Mouse (Mus musculus) hindbrain, embryonic 14.5 days (tissue): ENCODE measurements at regions not wholly inside any gene's neighbourhood (a gene's known extent, or its start where the extent isn't known, plus 50 kb on each side); places are given as distances from the start of the nearest gene placed in this dataset.

Experiments used
- ATAC-seq: fragments of 200-750 bp; cut with Nextera tagmentation; 2 replicates; pipeline ENCODE4 v1.8.0; 2017; ENCODE audit warnings: moderate number of reproducible peaks, mild to moderate bottlenecking, moderate TSS enrichment, moderate library complexity; ENCODE audit not compliant: low FRiP score
- DNase-seq: peaks from one replicate; pipeline ENCODE4 v3.0.0-alpha.2; 2015; ENCODE audit warnings: low spot score
- H3K27ac ChIP-seq: fragments of 300-500 bp; sonication (generic); 2 replicates; pipeline ENCODE4 v1.5.1; 2014; ENCODE audit warnings: mild to moderate bottlenecking, moderate library complexity
- H3K27me3 ChIP-seq: fragments of 300-500 bp; sonication (generic); 2 replicates; pipeline ENCODE4 v1.6.1; 2014; ENCODE audit warnings: mild to moderate bottlenecking, low read length, mixed read lengths; ENCODE audit not compliant: control insufficient read depth, insufficient read depth
- H3K36me3 ChIP-seq: fragments of 300-500 bp; sonication (generic); replicated peaks from 2 replicates; pipeline ENCODE4 v1.6.1; 2014; ENCODE audit not compliant: control insufficient read depth, insufficient read depth
- H3K4me1 ChIP-seq: fragments of 300-500 bp; sonication (generic); replicated peaks from 2 replicates; pipeline ENCODE4 v1.6.1; 2014; ENCODE audit warnings: antibody characterized with exemption, low read length, mixed read lengths; ENCODE audit not compliant: control insufficient read depth, insufficient read depth
- H3K4me2 ChIP-seq: fragments of 300-500 bp; sonication (generic); replicated peaks from 2 replicates; pipeline ENCODE4 v1.6.1; 2014; ENCODE audit warnings: mild to moderate bottlenecking, moderate library complexity
- H3K4me3 ChIP-seq: fragments of 300-500 bp; sonication (generic); replicated peaks from 2 replicates; pipeline ENCODE4 v1.5.1; 2014; ENCODE audit warnings: mild to moderate bottlenecking, low read length
- H3K9ac ChIP-seq: fragments of 300-500 bp; sonication (generic); 2 replicates; pipeline ENCODE4 v1.6.1; 2014
- H3K9me3 ChIP-seq: fragments of 300-500 bp; sonication (generic); 2 replicates; pipeline ENCODE4 v1.6.1; 2016; ENCODE audit warnings: low read length; ENCODE audit not compliant: control insufficient read depth
- WGBS: fragments of 180-500 bp; shearing (Covaris S2); extraction: QIAGEN DNeasy Blood & Tissue Kit; methylation state at CpG from one replicate; pipeline ENCODE4 v1.1.7; 2014; 5-methylcytosine and 5-hydroxymethylcytosine counted together

DNA sequence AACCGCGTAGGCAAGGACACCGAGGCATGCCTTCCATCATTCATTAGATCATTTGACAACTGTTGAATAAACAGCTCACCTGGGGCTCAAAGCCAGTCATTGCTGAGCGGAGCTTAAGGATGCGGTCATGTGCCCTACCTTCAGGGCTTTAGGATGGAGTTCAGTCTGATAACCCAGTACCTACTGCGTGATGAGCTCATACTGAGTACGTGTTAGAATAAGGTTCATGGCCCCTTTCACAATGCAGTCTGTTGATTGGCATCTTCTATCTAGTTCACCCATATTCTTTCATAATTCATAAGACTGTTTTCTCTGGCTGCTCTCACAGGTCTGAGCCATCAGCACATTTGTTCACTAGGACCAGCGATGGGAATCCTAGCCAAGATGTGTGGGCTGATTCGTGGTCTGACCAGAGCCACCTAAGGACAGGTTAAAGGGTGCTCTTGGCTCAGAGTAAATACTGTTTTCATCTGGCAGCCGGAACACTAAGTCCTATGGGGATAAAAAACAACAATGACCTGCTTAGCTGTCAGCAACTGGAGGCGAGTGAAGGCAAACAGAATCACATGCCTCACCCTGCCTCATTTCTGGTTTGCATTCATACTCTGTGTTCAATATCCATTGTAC lies 71.4 kb upstream of the Elovl5 start:
- Histone ChIP-seq H3K27me3 (no peaks in the 10 kb centered on the region), H3K4me2 (no peak overlapping the region), H3K4me3 (no peak overlapping the region), H3K36me3 (no peaks in the 10 kb centered on the region), H3K9me3 (no peaks in the 10 kb centered on the region), H3K4me1 (no peaks in the 10 kb centered on the region), H3K9ac (no peak overlapping the region), H3K27ac (no peak overlapping the region)
- ATAC-seq (no peak), DNase-seq (no peak)
- WGBS = 89% methylated on average over 11 of the region's 11 CpGs

DNA sequence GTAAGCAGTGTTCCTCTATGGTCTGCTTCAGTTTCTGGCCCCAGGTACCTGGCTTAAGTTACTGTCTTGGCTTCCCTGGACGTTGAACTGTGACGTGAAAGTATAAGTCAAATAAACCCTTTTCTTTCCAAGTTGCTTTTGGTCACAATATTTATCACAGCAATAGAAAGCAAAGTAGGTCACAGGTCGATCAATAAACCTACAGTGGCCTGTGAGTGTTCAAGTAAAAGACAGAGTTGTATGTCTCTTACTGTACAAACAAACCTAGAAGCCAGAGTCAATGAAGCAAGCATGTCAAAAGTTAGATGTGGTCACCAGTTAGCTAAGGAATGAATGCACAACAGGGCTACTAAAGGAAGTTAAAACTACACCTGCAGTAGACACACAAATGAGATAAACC lies 68.6 kb upstream of the Elovl5 start:
- DNase-seq = no peak
- Histone ChIP-seq H3K9me3 (no peaks in the 10 kb centered on the region), H3K36me3 (no peaks in the 10 kb centered on the region), H3K4me2 (no peak overlapping the region), H3K9ac (no peak overlapping the region), H3K4me3 (no peak overlapping the region), H3K27me3 (no peaks in the 10 kb centered on the region), H3K4me1 (no peaks in the 10 kb centered on the region), H3K27ac (no peak overlapping the region)
- ATAC-seq = no peak
- 88% methylated on average over 3 of the region's 3 CpGs for WGBS

DNA sequence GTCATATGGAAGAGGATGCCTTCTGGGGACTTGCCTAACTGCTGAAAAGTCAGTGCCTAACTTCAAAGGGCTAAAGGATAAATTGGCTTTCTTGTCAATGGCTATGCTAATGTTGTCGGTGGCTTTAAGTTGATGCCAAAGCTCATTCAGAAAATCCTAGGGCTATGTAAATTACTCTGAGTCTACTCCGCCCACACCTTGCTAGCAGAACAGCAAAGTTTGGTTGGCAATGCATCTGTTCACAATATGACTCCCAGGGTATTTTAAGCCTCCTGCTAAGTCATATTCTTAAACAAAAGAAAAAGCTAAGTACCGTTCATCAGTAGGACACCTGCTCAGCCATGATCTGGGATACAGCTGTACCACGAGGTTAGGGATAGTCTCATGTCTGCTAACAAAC lies 67.8 kb upstream of the Elovl5 start:
- no peak overlapping the region for H3K4me2 ChIP-seq
- H3K9me3 ChIP-seq = no peaks in the 10 kb centered on the region
- H3K27me3 ChIP-seq = no peaks in the 10 kb centered on the region
- WGBS = 63% methylated on average over 4 of the region's 4 CpGs
- H3K27ac ChIP-seq = no peak overlapping the region
- no peak overlapping the region for H3K9ac ChIP-seq
- no peak overlapping the region for H3K4me3 ChIP-seq
- H3K36me3 ChIP-seq = no peaks in the 10 kb centered on the region
- no peaks in the 10 kb centered on the region for H3K4me1 ChIP-seq
- ATAC-seq (no peak), DNase-seq (no peak)

DNA sequence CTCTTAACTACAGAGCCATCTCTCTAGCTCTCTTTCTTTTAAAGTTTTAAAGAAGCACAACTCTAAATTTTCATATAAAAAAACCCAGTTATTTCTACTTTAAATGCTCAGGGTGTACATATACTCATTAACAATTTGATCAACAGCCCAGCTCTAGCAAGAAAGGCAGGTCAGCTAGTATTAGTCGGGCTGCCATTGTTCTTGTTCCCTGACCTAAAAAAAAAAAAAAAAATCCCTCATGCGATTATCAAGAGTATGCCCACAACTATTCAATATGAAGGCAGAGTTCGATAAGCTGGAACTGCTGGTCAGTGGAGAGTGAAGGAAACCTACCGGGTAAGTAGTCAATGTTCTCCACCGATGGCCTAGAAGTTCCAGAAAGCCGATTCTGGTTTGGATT lies 65.8 kb upstream of the Elovl5 start:
- Histone ChIP-seq H3K9ac (no peak overlapping the region), H3K9me3 (no peaks in the 10 kb centered on the region), H3K36me3 (no peaks in the 10 kb centered on the region), H3K27me3 (no peaks in the 10 kb centered on the region), H3K4me2 (no peak overlapping the region), H3K27ac (no peak overlapping the region), H3K4me3 (no peak overlapping the region), H3K4me1 (no peaks in the 10 kb centered on the region)
- ATAC-seq (no peak), DNase-seq (no peak)
- WGBS = 59% methylated on average over 6 of the region's 6 CpGs

DNA sequence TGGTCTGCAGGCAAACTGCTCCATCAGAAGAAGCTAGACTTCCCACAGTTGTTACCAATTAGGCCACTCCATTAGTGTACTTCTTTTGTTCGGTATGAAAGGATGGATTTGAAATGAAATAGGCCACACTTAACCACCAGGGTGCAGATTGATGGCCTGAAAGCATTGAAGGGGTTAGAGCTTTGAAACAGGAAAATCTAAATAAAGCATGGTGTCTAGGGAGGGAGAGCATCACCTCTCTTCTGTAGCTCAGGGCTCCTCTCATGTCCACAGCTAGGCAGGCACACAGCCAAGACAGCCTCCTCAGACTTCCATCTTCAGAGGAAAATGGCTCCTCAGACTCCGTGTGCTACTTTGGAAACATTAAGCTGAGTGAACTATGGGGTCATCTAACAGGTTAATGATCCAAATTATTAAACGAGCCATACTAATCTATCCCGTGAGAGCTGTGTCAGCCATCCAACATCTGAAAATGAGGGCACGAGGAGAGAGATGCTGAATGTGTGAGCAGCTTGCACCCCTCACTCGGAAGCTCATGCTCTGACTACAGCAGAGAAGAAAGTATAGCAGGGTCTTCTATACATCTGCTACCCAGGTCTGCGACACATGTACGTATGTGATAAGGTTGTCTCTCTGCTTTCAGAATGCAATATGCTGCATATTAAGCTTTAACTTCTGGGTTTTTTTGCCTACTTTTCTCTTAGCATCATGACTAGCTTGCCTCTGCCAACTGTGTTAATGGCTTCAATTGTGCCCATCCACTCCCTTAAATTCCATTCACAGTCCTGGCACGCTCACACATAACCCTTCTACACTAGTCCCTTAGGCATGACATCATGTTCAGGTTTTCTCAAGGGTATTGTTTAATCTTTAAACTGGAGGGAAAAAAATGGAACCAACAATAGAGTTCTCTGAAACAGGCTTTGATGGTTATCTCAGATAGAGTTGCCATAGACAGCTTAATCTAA lies 59.8 kb upstream of the Elovl5 start:
- H3K27ac ChIP-seq = no peak overlapping the region
- H3K9me3 ChIP-seq = no peaks in the 10 kb centered on the region
- ATAC-seq (peak; percentile 51; the same call in 1 of the 2 replicates), DNase-seq (no peak)
- H3K4me2 ChIP-seq = no peak overlapping the region
- 73% methylated on average over 9 of the region's 9 CpGs for WGBS
- H3K36me3 ChIP-seq = no peaks in the 10 kb centered on the region
- H3K9ac ChIP-seq = no peak overlapping the region
- H3K4me3 ChIP-seq = no peak overlapping the region
- no peaks in the 10 kb centered on the region for H3K27me3 ChIP-seq
- no peaks in the 10 kb centered on the region for H3K4me1 ChIP-seq

DNA sequence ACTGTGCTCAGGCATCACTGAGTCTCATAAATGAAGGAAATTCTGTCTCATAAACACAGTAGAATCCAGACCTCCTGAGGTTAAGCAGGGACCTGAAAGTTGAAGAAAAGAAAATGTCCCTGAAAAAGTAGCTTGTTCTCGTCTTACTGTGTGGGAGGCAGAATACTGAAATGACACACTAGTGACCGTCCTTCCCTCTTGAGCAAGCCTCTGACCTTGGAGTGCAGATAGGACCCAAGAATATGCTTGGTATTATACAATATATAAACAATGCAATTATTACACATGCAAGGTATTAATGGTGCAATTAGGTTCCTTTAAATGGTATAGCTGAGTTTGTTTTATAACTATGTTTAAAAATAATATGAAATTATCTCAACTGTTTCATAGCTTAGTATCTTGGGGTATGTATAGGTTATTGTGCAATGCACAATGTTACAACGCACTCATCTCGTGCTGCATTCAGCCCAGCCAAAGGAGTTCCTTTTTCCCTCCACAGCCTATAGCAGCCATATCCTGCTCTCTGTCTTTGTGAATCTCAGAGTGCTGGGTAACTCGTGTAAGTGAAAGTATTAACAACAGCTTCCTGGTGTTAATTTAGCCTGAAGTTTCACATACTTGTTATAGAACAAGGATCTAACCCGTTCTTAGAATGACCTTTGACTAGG lies 58.9 kb upstream of the Elovl5 start:
- ATAC-seq (no peak), DNase-seq (no peak)
- H3K4me2 ChIP-seq = no peak overlapping the region
- WGBS = 80% methylated on average over 6 of the region's 6 CpGs
- H3K36me3 ChIP-seq = no peaks in the 10 kb centered on the region
- no peaks in the 10 kb centered on the region for H3K4me1 ChIP-seq
- H3K9me3 ChIP-seq = no peaks in the 10 kb centered on the region
- no peak overlapping the region for H3K27ac ChIP-seq
- H3K27me3 ChIP-seq = no peaks in the 10 kb centered on the region
- H3K9ac ChIP-seq = no peak overlapping the region
- no peak overlapping the region for H3K4me3 ChIP-seq
